Mouse (Mus musculus) heart, adult 2 months (tissue): ENCODE measurements around the gene Rpl18.

Experiments
- CTCF ChIP-seq: fragments of 200-600 bp; IDR thresholded peaks from 2 replicates; pipeline ENCODE4 v1.8.1; 2022; ENCODE audit warnings: antibody characterized with exemption, mild to moderate bottlenecking, moderate library complexity
- EP300 ChIP-seq: fragments of 200-500 bp; IDR thresholded peaks from 2 replicates; pipeline ENCODE4 v1.6.1; 2011; ENCODE audit warnings: low read depth, low read length, control low read depth; ENCODE audit not compliant: insufficient read depth

DNA sequence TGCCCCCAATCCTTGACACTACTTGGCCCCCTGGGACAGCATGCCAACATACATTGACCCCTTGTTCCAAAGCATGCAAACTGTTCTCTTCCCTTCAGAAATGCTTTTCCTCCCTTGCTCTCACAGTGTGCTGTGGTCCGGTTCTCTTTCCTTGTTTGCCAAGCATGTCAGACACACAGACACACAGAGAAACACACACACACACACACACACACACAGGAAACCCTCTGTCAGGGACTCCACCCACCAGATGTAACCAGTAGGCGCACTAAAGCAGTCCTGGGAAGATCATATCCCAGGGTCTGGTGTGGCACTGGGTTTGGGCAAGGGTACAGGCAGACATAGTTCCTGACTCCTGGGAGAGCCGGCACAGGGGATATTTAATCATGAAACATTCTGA, 28.4 kb upstream of the Rpl18 start:
- no peak for TF ChIP-seq EP300
- no peak for TF ChIP-seq CTCF
